Mouse (Mus musculus) E14TG2a.4 (cell line): ENCODE measurements around the gene Olfr139.

Experiments used
- CTCF ChIP-seq: conservative IDR thresholded peaks from 2 replicates; pipeline ENCODE4 v1.5.1; 2014; ENCODE audit warnings: low read length
- NANOG ChIP-seq: IDR thresholded peaks from 2 replicates; pipeline ENCODE4 v1.6.1; 2014; ENCODE audit warnings: borderline replicate concordance, low read length, mixed read lengths
- POU5F1 ChIP-seq: IDR thresholded peaks from 2 replicates; pipeline ENCODE4 v1.6.1; 2014; ENCODE audit warnings: low read length, borderline replicate concordance

- no peak for TF ChIP-seq CTCF
- TF ChIP-seq NANOG = no peak
- TF ChIP-seq POU5F1 = no peak
Observed at GRCm38 (mm10) chr11:74056451-74056850, at the start of gene Olfr139, which contains the start of gene Olfr399.
